Mouse (Mus musculus) thymus, postnatal 25 days (tissue): ENCODE results near the gene Spag7.

Experiments
- DNase-seq: peaks from one replicate; pipeline ENCODE4 v3.0.0; 2022

Gene Spag7

GRCm38 (mm10) chr11:70655571-70656455 is 13.4 kb downstream of the Spag7 start:
- DNase-seq = peak; percentile 79

GRCm38 (mm10) chr11:70654923-70655570 is 14.2 kb downstream of the Spag7 start:
- peak; percentile 84 for DNase-seq

- peak; percentile 83 for DNase-seq
Measured at GRCm38 (mm10) chr11:70654198-70654922, 14.9 kb downstream of the Spag7 start, which contains the start of gene Pfn1. Gene Pfn1 (minus strand): TSS chr11:70654644.

- DNase-seq = peak; percentile 86
Measured at GRCm38 (mm10) chr11:70653345-70654197, 15.6 kb downstream of the Spag7 start.

- no peak for DNase-seq
Measured at GRCm38 (mm10) chr11:70652884-70653344, 16.3 kb downstream of the Spag7 start.

- DNase-seq = peak; percentile 65
Measured at GRCm38 (mm10) chr11:70652029-70652883, 17.0 kb downstream of the Spag7 start.

- DNase-seq = no peak
Measured at GRCm38 (mm10) chr11:70651391-70651790, 17.8 kb downstream of the Spag7 start.

- peak; percentile 61 for DNase-seq
Measured at GRCm38 (mm10) chr11:70650322-70651175, 18.7 kb downstream of the Spag7 start.

- no peak for DNase-seq
Measured at GRCm38 (mm10) chr11:70649185-70649734, 20.0 kb downstream of the Spag7 start.

GRCm38 (mm10) chr11:70648512-70648911 is 20.7 kb downstream of the Spag7 start:
- no peak for DNase-seq

- DNase-seq = peak; percentile 66
Measured at GRCm38 (mm10) chr11:70647716-70648420, 21.3 kb downstream of the Spag7 start.

- DNase-seq = peak; percentile 97
Measured at GRCm38 (mm10) chr11:70646691-70647650, 22.2 kb downstream of the Spag7 start, which contains the start of the genes Rnf167 and Slc25a11. Gene Rnf167 (plus strand): TSS chr11:70647235. Gene Slc25a11 (minus strand): TSS chr11:70647479.

- no peak for DNase-seq
Measured at GRCm38 (mm10) chr11:70646259-70646555, 23.0 kb downstream of the Spag7 start.

GRCm38 (mm10) chr11:70645461-70646258 is 23.6 kb downstream of the Spag7 start:
- no peak for DNase-seq

- DNase-seq = no peak
Measured at GRCm38 (mm10) chr11:70644564-70645103, 24.6 kb downstream of the Spag7 start.

GRCm38 (mm10) chr11:70643051-70643450 is 26.2 kb downstream of the Spag7 start:
- DNase-seq = no peak

GRCm38 (mm10) chr11:70641241-70641640 is 28.0 kb downstream of the Spag7 start:
- no peak for DNase-seq
